Mouse (Mus musculus) neural tube, embryonic 13.5 days (tissue): ENCODE measurements around the gene Fblim1. TPM values are rescaled to one million over a fixed set of nuclear protein-coding genes. Genes with fewer than 3 reads are reported as not detected.

Experiments
- ATAC-seq: fragments of 200-750 bp; cut with Nextera tagmentation; 2 replicates; pipeline ENCODE4 v1.8.0; 2017; ENCODE audit warnings: low read depth, mild to moderate bottlenecking, moderate TSS enrichment, moderate library complexity
- H3K27ac ChIP-seq: fragments of 300-500 bp; sonication (generic); replicated peaks from 2 replicates; pipeline ENCODE4 v1.5.1; 2015; ENCODE audit warnings: moderate library complexity, mild to moderate bottlenecking, inconsistent platforms
- H3K27me3 ChIP-seq: fragments of 300-500 bp; sonication (generic); 2 replicates; pipeline ENCODE4 v1.6.1; 2015; ENCODE audit warnings: mild to moderate bottlenecking, inconsistent platforms
- H3K36me3 ChIP-seq: fragments of 300-500 bp; sonication (generic); 2 replicates; pipeline ENCODE4 v1.6.1; 2015; ENCODE audit warnings: mild to moderate bottlenecking, inconsistent platforms
- H3K4me1 ChIP-seq: fragments of 300-500 bp; sonication (generic); replicated peaks from 2 replicates; pipeline ENCODE4 v1.6.1; 2015; ENCODE audit warnings: inconsistent platforms
- H3K4me2 ChIP-seq: fragments of 300-500 bp; sonication (generic); 2 replicates; pipeline ENCODE4 v1.6.1; 2015; ENCODE audit warnings: inconsistent platforms, mild to moderate bottlenecking, moderate library complexity
- H3K4me3 ChIP-seq: fragments of 300-500 bp; sonication (generic); 2 replicates; pipeline ENCODE4 v1.5.1; 2015; ENCODE audit warnings: mild to moderate bottlenecking, inconsistent platforms
- H3K9ac ChIP-seq: fragments of 300-500 bp; sonication (generic); 2 replicates; pipeline ENCODE4 v1.6.1; 2015; ENCODE audit warnings: moderate library complexity, mild to moderate bottlenecking, inconsistent platforms
- H3K9me3 ChIP-seq: fragments of 300-500 bp; sonication (generic); 2 replicates; pipeline ENCODE4 v1.6.1; 2016; ENCODE audit warnings: inconsistent platforms
- WGBS: fragments of 180-500 bp; shearing (Covaris S2); methylation state at CpG from one replicate; pipeline ENCODE4 v1.1.7; 2015; 5-methylcytosine and 5-hydroxymethylcytosine counted together
- polyA plus RNA-seq: library from polyadenylated mRNA; unstranded; fragments of >200 nt; fragmentation: Nextera tagmentation; extraction: Ambion mirVana; gene quantifications from 2 replicates; pipeline ENCODE4 v1.2.1, GENCODE M21; 2015

Gene Fblim1
- polyA plus RNA-seq: 32.1 and 36.6 TPM in 2 replicates

DNA sequence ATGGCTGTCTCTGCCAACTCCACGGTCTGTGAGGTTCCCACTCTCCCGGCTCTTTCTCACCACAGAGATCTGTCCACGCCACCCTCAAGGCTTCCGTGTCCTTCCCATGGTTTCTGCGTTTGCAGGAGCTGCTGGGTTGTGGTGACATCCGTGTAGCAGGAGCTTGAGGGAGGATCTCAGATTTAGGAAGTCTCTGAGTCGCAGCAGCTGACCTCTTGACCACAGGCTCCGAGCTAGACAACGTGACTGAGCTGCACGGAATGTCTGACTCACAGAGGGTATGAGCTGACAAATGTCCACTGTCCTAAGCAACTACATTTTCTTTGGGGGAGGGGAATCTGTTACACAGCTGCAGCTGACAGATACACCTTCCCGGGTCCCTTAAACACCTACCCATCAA, at the start of gene Fblim1:
Fblim1 (minus strand) TSS at position 236 of the 400 bp plus-strand sequence.
- 83% methylated on average over 11 of the region's 11 CpGs for WGBS
- ATAC-seq: no peak
- Histone ChIP-seq H3K4me2 (no peak within 1 kb of the TSS), H3K4me1 (no peaks in the 10 kb centered on the region), H3K27ac (no peak within 1 kb of the TSS), H3K27me3 (no peaks in the 10 kb centered on the region), H3K9me3 (no peaks in the 10 kb centered on the region), H3K9ac (no peak within 1 kb of the TSS), H3K4me3 (no peak within 1 kb of the TSS), H3K36me3 (no peaks in the 10 kb centered on the region)

DNA sequence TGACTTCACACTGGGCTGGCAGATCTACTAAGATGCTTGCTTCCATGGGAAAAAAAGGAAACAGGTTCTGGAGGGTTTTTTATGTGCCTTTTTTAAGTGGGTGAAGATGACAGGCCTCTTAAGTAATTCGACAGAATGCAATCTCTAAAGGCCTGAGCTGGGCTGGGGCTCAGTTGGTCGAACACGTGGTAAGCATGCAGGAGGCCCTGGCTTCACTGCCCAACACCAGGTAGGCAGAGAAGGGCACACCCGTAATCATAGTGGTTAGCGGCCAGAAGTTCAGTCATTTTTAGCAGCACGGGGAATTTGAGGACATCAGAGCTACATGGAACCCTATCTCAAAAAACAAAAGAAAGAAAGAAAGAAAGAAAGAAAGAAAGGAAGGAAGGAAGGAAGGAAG, 48.6 kb upstream of the Fblim1 start:
- no peak for ATAC-seq
- H3K9me3 ChIP-seq: no peaks in the 10 kb centered on the region
- 87% methylated on average over 6 of the region's 6 CpGs for WGBS
- peaks cover 35% of the 10 kb centered on the region for H3K36me3 ChIP-seq
- no peak overlapping the region for H3K9ac ChIP-seq
- no peak overlapping the region for H3K4me3 ChIP-seq
- H3K27me3 ChIP-seq: no peaks in the 10 kb centered on the region
- H3K4me1 ChIP-seq: peaks cover 16% of the 10 kb centered on the region
- peak overlapping the region; percentile 34 for H3K27ac ChIP-seq
- no peak overlapping the region for H3K4me2 ChIP-seq

DNA sequence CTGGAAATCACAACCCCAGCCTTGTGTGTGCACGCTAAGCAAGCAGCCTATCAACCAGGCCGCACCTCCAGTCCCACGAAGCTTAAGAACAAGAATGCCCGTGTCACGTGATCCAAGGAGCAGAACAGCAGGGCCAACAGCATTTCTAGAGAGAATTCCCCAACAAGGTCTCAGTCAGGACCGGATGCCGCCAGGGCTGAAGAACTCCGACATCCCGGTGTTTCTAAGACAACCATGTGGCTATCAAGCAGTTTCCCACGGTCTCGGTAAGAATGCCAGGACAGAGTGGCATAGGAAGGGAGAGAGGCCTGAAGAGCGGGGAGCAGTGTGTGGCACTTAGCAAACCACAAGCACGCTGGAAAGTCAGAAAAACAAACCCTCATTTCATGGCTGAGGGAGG, 47.9 kb upstream of the Fblim1 start:
- Histone ChIP-seq H3K27me3 (no peaks in the 10 kb centered on the region), H3K9ac (no peak overlapping the region), H3K9me3 (no peaks in the 10 kb centered on the region), H3K4me2 (no peak overlapping the region), H3K4me1 (peaks cover 23% of the 10 kb centered on the region), H3K36me3 (peaks cover 32% of the 10 kb centered on the region), H3K4me3 (no peak overlapping the region), H3K27ac (peak overlapping the region; percentile 34)
- no peak for ATAC-seq
- 88% methylated on average over 13 of the region's 13 CpGs for WGBS

GRCm38 (mm10) chr4:141653044-141653443, 47.1 kb upstream of the Fblim1 start:
- Histone ChIP-seq H3K4me3 (no peak overlapping the region), H3K9ac (no peak overlapping the region), H3K27me3 (no peaks in the 10 kb centered on the region), H3K36me3 (peaks cover 29% of the 10 kb centered on the region), H3K4me2 (no peak overlapping the region), H3K27ac (no peak overlapping the region), H3K9me3 (no peaks in the 10 kb centered on the region), H3K4me1 (peaks cover 31% of the 10 kb centered on the region)
- WGBS: 86% methylated on average over 8 of the region's 8 CpGs
- no peak for ATAC-seq

DNA sequence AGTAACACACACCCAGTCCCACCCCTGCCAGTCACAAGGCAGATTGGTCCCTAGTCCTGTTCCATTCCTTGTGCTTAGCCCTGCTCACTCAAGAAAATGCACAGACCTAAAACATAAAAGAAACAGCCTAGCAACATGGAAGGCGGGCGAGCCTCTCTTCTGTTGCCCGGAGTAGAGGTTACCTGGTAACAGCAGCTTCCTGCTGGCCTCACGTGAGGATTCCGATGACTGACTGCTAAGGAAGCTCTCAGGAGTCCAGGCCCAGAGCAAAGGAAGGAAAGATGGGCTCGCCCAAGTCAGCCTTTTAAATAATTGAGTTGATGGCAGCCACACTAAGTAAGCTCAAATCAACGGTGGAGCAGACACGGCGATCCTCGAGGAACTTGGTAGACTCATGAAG, 46.0 kb upstream of the Fblim1 start:
- H3K36me3 ChIP-seq: peaks cover 26% of the 10 kb centered on the region
- no peak for ATAC-seq
- H3K4me3 ChIP-seq: no peak overlapping the region
- no peaks in the 10 kb centered on the region for H3K9me3 ChIP-seq
- WGBS: 80% methylated on average over 10 of the region's 10 CpGs
- no peak overlapping the region for H3K4me2 ChIP-seq
- H3K27me3 ChIP-seq: no peaks in the 10 kb centered on the region
- no peak overlapping the region for H3K9ac ChIP-seq
- H3K4me1 ChIP-seq: peaks cover 31% of the 10 kb centered on the region
- H3K27ac ChIP-seq: 0 out of 2 replicates have a peak overlapping the region, but pooled peaks have one; percentile 33

DNA sequence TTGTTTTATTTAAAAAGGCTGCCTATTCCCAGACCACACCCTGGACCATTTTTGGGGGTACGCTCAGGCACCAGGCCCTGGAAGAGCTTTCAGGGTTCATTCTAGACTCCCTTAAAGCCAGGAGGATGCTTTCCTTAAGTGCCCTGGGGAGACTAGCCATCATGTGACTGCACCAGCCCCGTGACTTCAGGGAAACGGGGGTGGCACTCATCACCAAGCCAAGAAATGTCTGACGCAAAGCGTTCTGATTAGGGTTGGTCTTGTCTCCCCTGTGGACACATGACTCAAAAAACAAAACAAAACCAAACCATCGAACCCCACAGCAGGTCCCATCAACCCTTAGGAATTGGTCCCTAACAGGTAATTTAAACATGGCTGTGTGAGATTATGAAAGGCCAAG, 45.4 kb upstream of the Fblim1 start:
- H3K4me3 ChIP-seq: no peak overlapping the region
- no peak overlapping the region for H3K27ac ChIP-seq
- H3K27me3 ChIP-seq: no peaks in the 10 kb centered on the region
- H3K36me3 ChIP-seq: peaks cover 25% of the 10 kb centered on the region
- no peak overlapping the region for H3K4me2 ChIP-seq
- no peak for ATAC-seq
- no peak overlapping the region for H3K9ac ChIP-seq
- H3K4me1 ChIP-seq: peaks cover 31% of the 10 kb centered on the region
- H3K9me3 ChIP-seq: no peaks in the 10 kb centered on the region
- 85% methylated on average over 6 of the region's 6 CpGs for WGBS

- WGBS: 64% methylated on average over 6 of the region's 6 CpGs
- Histone ChIP-seq H3K27ac (peak overlapping the region; percentile 75), H3K4me2 (0 out of 2 replicates have a peak overlapping the region, but pooled peaks have one; percentile 16), H3K9me3 (no peaks in the 10 kb centered on the region), H3K9ac (no peak overlapping the region), H3K27me3 (no peaks in the 10 kb centered on the region), H3K4me3 (no peak overlapping the region), H3K4me1 (peaks cover 33% of the 10 kb centered on the region), H3K36me3 (peaks cover 25% of the 10 kb centered on the region; the same call in 1 of the 2 replicates)
- ATAC-seq: no peak
Measured at GRCm38 (mm10) chr4:141649244-141649643, 43.3 kb upstream of the Fblim1 start.

DNA sequence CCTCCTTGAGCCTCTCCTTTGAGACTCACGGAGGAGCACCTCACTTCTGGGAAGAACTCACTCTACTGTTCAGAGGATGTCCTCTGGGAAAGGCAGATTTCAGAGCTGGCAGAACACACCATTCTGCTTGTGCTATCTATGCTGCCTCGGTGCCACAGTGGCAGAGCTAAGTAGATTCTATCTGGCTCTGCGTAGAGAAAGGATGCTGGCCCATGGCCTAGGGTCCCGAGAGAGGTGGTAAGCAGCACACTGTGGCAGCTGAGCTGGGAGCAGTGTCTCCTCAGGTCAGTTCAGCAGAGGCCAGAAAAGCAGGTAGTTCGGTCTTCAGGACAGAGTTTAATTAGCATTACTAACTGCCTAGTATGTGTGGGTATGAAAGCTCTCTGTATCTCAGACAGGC, 42.4 kb upstream of the Fblim1 start:
- Histone ChIP-seq H3K4me3 (no peak overlapping the region), H3K4me2 (no peak overlapping the region), H3K9ac (no peak overlapping the region), H3K27me3 (no peaks in the 10 kb centered on the region), H3K36me3 (peaks cover 20% of the 10 kb centered on the region; the same call in 1 of the 2 replicates), H3K4me1 (peaks cover 35% of the 10 kb centered on the region), H3K9me3 (no peaks in the 10 kb centered on the region), H3K27ac (peak overlapping the region; percentile 75; the same call in 1 of the 2 replicates)
- ATAC-seq: no peak
- WGBS: 87% methylated on average over 5 of the region's 5 CpGs

- H3K4me3 ChIP-seq: no peak overlapping the region
Measured at GRCm38 (mm10) chr4:141647187-141647586, 41.3 kb upstream of the Fblim1 start.

DNA sequence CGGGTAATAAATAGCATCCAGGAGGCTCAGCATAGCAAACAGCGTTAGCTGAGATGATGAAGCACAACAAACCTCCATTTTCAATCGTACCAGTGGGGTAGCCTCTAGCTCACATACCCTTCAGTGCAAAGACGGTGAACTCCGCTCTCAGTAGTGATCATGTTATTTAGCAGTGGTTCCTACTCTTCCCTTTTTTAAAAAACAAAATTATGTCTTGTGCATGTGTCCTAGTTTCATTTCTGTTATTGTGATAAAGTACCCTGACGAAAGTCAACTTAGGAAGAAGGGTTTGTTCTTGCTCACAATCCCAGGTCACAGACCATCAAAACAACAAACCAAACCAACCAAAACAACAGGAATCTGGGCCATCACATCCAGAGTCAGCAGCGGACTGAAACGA, 40.1 kb upstream of the Fblim1 start:
- no peak for ATAC-seq
- no peaks in the 10 kb centered on the region for H3K27me3 ChIP-seq
- H3K36me3 ChIP-seq: peaks cover 20% of the 10 kb centered on the region
- no peak overlapping the region for H3K4me2 ChIP-seq
- H3K9ac ChIP-seq: no peak overlapping the region
- 93% methylated on average over 8 of the region's 8 CpGs for WGBS
- H3K9me3 ChIP-seq: no peaks in the 10 kb centered on the region
- H3K4me1 ChIP-seq: peaks cover 43% of the 10 kb centered on the region
- H3K4me3 ChIP-seq: no peak overlapping the region
- no peak overlapping the region for H3K27ac ChIP-seq

More at GRCm38 (mm10) chr4:141647187-141647586, 41.3 kb upstream of the Fblim1 start:
- no peaks in the 10 kb centered on the region for H3K27me3 ChIP-seq
- H3K9me3 ChIP-seq: no peaks in the 10 kb centered on the region
- H3K4me1 ChIP-seq: peaks cover 45% of the 10 kb centered on the region
- no peak overlapping the region for H3K9ac ChIP-seq
- peaks cover 16% of the 10 kb centered on the region for H3K36me3 ChIP-seq
- no peak overlapping the region for H3K4me2 ChIP-seq
- no peak for ATAC-seq
- 95% methylated on average over 3 of the region's 3 CpGs for WGBS
- H3K27ac ChIP-seq: no peak overlapping the region

DNA sequence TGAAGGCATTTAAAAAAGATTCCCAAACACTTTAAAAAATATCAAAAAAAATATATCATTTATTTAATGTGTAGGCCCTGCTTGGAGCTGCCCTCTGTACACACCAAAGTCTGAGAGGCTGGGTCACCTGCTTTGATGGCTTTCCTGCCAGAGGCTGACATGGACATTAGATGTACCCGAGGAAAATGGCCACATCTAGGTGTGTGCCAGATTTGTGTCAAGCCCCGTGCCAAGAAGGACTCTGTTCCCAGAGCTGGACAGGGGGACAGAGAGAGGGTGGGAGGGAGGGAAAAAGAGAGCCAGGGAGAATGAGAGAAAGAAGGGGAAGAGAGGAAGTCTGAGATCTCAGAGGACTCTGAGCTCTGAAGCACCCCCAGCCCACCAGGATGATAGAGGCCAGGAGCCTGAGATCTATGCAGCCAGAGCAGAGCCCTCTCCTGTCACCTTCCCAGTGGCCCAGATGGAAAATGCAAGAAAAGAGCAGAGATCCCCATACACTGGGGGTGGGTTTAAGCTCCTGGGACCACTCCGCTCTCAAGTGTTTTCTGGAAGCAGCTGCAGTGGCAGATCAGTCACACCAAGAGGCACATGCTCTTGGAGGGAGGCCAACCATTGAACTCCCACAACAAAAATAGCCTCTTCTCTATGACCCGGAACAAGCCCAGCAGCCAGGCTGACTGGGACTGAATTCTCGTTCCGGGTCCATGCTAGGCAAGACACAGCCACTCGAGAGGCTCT, 37.4 kb upstream of the Fblim1 start:
- Histone ChIP-seq H3K4me2 (0 out of 2 replicates have a peak overlapping the region, but pooled peaks have one; percentile 4), H3K27me3 (no peaks in the 10 kb centered on the region), H3K9ac (peak overlapping the region; percentile 26), H3K36me3 (peaks cover 38% of the 10 kb centered on the region), H3K27ac (peak overlapping the region; percentile 86), H3K4me1 (peaks cover 24% of the 10 kb centered on the region), H3K4me3 (no peak overlapping the region), H3K9me3 (no peaks in the 10 kb centered on the region)
- WGBS: 38% methylated on average over 7 of the region's 7 CpGs
- ATAC-seq: peak; percentile 68

- 92% methylated on average over 25 of the region's 25 CpGs for WGBS
- H3K36me3 ChIP-seq: peaks cover 46% of the 10 kb centered on the region
- ATAC-seq: no peak
Measured at GRCm38 (mm10) chr4:141641961-141642811, 36.3 kb upstream of the Fblim1 start.

More at GRCm38 (mm10) chr4:141641961-141642811, 36.3 kb upstream of the Fblim1 start:
- H3K27ac ChIP-seq: peak overlapping the region; percentile 86; the same call in 1 of the 2 replicates
- peaks cover 22% of the 10 kb centered on the region for H3K4me1 ChIP-seq
- no peak overlapping the region for H3K4me2 ChIP-seq
- H3K4me3 ChIP-seq: no peak overlapping the region
- no peaks in the 10 kb centered on the region for H3K9me3 ChIP-seq
- H3K27me3 ChIP-seq: no peaks in the 10 kb centered on the region
- H3K9ac ChIP-seq: peak overlapping the region; percentile 26; the same call in 1 of the 2 replicates
